Mouse (Mus musculus) lung, postnatal 36 days (tissue): ENCODE data around the gene Sfi1.
"Not testable (repeated sequence)": the region's sequence is repeated elsewhere in the genome, so short reads cannot be mapped to it uniquely, and the experiment has no call there.

Source experiments
- DNase-seq: peaks from one replicate; pipeline ENCODE4 v3.0.0; 2022; ENCODE audit warnings: mixed read lengths

Gene Sfi1

DNA sequence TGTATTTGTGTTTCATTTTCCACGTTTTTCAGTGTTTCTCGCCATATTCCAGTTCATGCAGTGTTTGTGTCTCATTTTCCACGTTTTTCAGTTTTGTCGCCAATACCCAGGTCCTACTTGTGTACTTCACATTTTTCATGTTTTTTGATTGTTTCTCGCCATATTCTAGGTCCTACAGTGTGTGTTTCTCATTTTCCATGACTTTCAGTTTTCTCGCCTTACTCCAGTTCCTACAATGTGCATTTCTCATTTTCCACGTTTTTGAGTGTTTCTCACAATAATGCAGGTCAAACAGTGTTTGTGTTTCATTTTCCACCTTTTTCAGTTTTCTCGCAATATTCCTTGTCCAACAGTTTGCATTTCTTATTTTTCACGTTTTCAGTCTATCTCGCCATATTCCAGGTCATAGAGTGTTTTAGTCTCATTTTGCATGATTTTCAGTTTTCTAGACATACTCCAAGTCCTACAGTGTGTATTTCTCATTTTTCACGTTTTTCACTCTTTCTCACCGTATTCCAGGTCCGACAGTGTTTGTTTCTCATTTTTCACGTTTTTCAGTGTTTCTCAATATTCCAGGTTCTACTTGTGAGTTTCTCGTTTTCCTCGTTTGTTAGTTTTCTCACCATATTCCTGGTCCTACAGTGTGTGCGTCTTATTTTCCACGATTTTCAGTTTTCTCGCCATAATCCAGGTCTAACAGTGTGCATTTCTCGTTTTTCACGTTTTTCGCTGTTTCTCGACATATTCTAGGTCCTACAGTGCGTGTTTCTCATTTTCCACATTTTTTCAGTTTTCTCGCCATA, 92.0 kb downstream of the Sfi1 start:
- no peak for DNase-seq

DNA sequence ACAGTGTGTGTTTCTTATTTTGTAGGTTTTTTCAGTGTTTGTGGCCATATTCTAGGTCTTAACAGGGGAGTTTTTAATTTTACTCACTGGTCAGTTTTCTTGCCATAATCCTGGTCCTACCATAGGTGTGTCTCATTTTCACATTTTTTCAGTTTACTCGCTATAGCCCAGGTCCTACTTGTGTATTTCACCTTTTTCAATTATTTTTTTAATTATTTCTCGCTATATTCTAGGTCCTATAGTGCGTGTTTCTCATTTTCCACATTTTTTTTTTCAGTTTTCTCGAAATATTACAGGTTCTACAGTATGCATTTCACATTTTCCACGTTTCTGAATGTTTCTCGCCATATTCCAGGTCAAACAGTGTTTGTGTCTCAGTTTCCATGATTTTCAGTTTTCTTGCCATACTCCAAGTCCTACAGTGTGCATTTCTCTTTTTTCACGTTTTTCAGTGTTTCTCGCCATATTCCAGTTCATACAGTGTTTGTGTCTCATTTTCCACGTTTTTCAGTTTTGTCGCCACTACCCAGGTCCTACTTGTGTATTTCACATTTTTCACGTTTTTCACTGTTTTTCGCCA, 93.1 kb downstream of the Sfi1 start:
- not testable (repeated sequence) for DNase-seq
